Mouse (Mus musculus) splenic B cell, adult 2 months (primary cell): Measurements from ENCODE around the gene Fam166a.

Experiments
- DNase-seq: peaks from one replicate; pipeline ENCODE4 v3.0.0-alpha.2; 2011; ENCODE audit warnings: low read depth, low spot score
- H3K27me3 ChIP-seq: 2 replicates; pipeline ENCODE4 v1.6.1; 2012; ENCODE audit warnings: mild to moderate bottlenecking, low read length, moderate library complexity, mixed read lengths; ENCODE audit not compliant: control insufficient read depth, poor library complexity, insufficient read depth, severe bottlenecking
- H3K36me3 ChIP-seq: 2 replicates; pipeline ENCODE4 v1.6.1; 2012; ENCODE audit warnings: mild to moderate bottlenecking, low read length, moderate library complexity, mixed read lengths; ENCODE audit not compliant: control insufficient read depth, poor library complexity, insufficient read depth, severe bottlenecking

The Fam166a gene

GRCm38 (mm10) chr2:25261870-25262269, 43.3 kb downstream of the Fam166a start:
- DNase-seq = no peak
- Histone ChIP-seq H3K36me3 (no peaks in the 10 kb centered on the region), H3K27me3 (no peaks in the 10 kb centered on the region)

GRCm38 (mm10) chr2:25262291-25262767, 43.8 kb downstream of the Fam166a start, which contains the start of gene Tprn:
Gene Tprn (plus strand): TSS chr2:25262618.
- Histone ChIP-seq H3K36me3 (no peaks in the 10 kb centered on the region), H3K27me3 (no peaks in the 10 kb centered on the region)
- peak; percentile 97 for DNase-seq

- H3K36me3 ChIP-seq = no peaks in the 10 kb centered on the region
- peak; percentile 59 for DNase-seq
- no peaks in the 10 kb centered on the region for H3K27me3 ChIP-seq
Measured at GRCm38 (mm10) chr2:25262795-25263622, 44.5 kb downstream of the Fam166a start.

GRCm38 (mm10) chr2:25263623-25264285, 45.2 kb downstream of the Fam166a start:
- no peak for DNase-seq
- no peaks in the 10 kb centered on the region; the same call in 1 of the 2 replicates for H3K36me3 ChIP-seq
- H3K27me3 ChIP-seq = no peaks in the 10 kb centered on the region

- no peaks in the 10 kb centered on the region; the same call in 1 of the 2 replicates for H3K36me3 ChIP-seq
- no peak for DNase-seq
- H3K27me3 ChIP-seq = no peaks in the 10 kb centered on the region
Measured at GRCm38 (mm10) chr2:25264286-25264660, 45.7 kb downstream of the Fam166a start.

- no peaks in the 10 kb centered on the region; the same call in 1 of the 2 replicates for H3K36me3 ChIP-seq
- H3K27me3 ChIP-seq = no peaks in the 10 kb centered on the region
- no peak for DNase-seq
Measured at GRCm38 (mm10) chr2:25264851-25265250, 46.3 kb downstream of the Fam166a start.

- no peaks in the 10 kb centered on the region for H3K27me3 ChIP-seq
- peaks cover 2% of the 10 kb centered on the region for H3K36me3 ChIP-seq
- peak; percentile 31 for DNase-seq
Measured at GRCm38 (mm10) chr2:25265897-25266656, 47.5 kb downstream of the Fam166a start.

- Histone ChIP-seq H3K27me3 (no peaks in the 10 kb centered on the region), H3K36me3 (peaks cover 2% of the 10 kb centered on the region)
- no peak for DNase-seq
Measured at GRCm38 (mm10) chr2:25266720-25267119, 48.2 kb downstream of the Fam166a start.

- DNase-seq = no peak
- Histone ChIP-seq H3K36me3 (peaks cover 2% of the 10 kb centered on the region), H3K27me3 (no peaks in the 10 kb centered on the region)
Measured at GRCm38 (mm10) chr2:25267241-25267640, 48.7 kb downstream of the Fam166a start.

- no peak for DNase-seq
- Histone ChIP-seq H3K27me3 (no peaks in the 10 kb centered on the region), H3K36me3 (peaks cover 2% of the 10 kb centered on the region)
Measured at GRCm38 (mm10) chr2:25267746-25268309, 49.3 kb downstream of the Fam166a start.
